Mouse (Mus musculus): Measurements from ENCODE around the gene Gm36245. TPM values are rescaled to one million over a fixed set of nuclear protein-coding genes. Genes with fewer than 3 reads are reported as not detected.
"Not testable (repeated sequence)": the region's sequence is repeated elsewhere in the genome, so short reads cannot be mapped to it uniquely, and the experiment has no call there.

Gene Gm36245
- not detected in 2 replicates for polyA plus RNA-seq (2012; ENCODE audit: insufficient read depth, insufficient read length, missing spikeins)

DNA sequence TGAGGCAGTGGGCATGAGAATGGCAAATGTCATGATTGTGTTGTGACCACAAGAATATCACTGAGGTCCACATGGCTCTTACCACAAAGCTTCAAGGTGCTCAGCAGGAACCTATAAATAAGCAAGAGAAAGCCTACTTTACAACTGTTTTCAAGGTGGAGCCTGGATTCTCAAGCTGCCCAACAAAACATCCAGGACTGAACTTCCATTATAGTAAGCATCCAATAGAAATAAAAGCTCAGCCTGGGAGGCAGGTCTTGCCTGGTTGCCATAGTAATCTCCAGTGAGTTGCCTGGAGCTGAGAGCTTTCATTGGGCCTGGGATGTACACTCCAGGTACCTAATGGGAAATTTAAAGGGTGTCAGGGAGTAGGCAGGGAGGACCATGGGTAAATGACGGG, at the start of gene Gm36245:
Gm36245 (plus strand) TSS at position 301 of the 400 bp plus-strand sequence.
- H3K27ac ChIP-seq (replicated peaks; ENCODE audit: low read depth, low read length) = peak within 1 kb of the TSS; percentile 100
- H3K4me3 ChIP-seq (ENCODE audit: insufficient read depth, low read depth, low read length) = no peak within 1 kb of the TSS
- peaks cover 26% of the 10 kb centered on the region for H3K4me1 ChIP-seq (ENCODE audit: control insufficient read depth, insufficient read depth, insufficient read length, low read length)

- no peak within 1 kb of the TSS for H3K4me3 ChIP-seq (ENCODE audit: insufficient read depth, low read depth, low read length)
Measured at GRCm38 (mm10) chr15:77561792-77562191, 37.3 kb upstream of the Gm36245 start, which contains the start of gene 1700025B11Rik. Gene 1700025B11Rik (minus strand): TSS chr15:77561892.

DNA sequence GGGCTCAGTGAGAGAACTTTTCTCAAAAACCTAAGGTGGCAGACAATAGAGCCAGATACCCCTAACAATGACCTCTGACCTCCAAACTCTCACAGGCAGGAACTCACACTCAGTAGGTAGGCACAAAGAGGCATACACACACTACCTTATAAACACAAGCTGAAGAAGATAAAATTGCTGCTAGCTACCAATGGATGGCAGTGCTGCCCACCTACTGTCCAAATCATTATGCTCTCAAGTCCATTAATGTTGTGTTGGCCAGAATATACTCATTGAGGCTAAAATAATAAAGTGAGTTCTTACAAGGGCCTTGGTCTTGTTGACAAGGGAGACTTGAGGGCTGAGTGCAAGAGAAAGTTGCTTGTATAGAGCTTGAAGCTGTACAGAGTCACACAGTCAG, 35.8 kb upstream of the Gm36245 start:
- peaks cover 3% of the 10 kb centered on the region; the same call in 1 of the 2 replicates for H3K4me1 ChIP-seq (ENCODE audit: control insufficient read depth, insufficient read depth, insufficient read length, low read length)
- H3K27ac ChIP-seq (replicated peaks; ENCODE audit: low read depth, low read length) = no peak overlapping the region
- H3K4me3 ChIP-seq (ENCODE audit: insufficient read depth, low read depth, low read length) = no peak overlapping the region

More at GRCm38 (mm10) chr15:77561792-77562191, 37.3 kb upstream of the Gm36245 start, which contains the start of gene 1700025B11Rik:
- Histone ChIP-seq H3K4me1 (ENCODE audit: control insufficient read depth, insufficient read depth, insufficient read length, low read length) (peaks cover 3% of the 10 kb centered on the region; the same call in 1 of the 2 replicates), H3K27ac (replicated peaks; ENCODE audit: low read depth, low read length) (no peak within 1 kb of the TSS)

DNA sequence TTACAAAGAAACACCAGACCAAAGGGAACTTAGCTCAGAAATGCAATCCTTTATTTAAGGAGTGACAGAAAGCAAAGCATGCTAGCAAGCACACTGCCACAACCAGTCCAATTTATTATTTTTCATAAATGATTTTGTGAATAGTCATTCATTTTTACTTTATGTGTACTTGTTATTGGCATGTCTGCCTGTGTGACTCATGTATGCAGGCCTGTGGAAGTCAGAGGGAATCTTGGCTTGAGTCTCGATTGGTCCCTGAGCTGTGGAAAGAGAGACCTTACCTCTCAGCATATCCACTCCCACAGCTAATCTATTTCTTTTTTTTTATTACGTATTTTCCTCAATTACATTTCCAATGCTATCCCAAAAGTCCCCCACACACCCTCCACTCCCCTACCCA, 20.3 kb upstream of the Gm36245 start:
- Histone ChIP-seq H3K4me1 (ENCODE audit: control insufficient read depth, insufficient read depth, insufficient read length, low read length) (peaks cover 6% of the 10 kb centered on the region; the same call in 1 of the 2 replicates), H3K4me3 (ENCODE audit: insufficient read depth, low read depth, low read length) (no peak overlapping the region), H3K27ac (replicated peaks; ENCODE audit: low read depth, low read length) (no peak overlapping the region)

GRCm38 (mm10) chr15:77579311-77579710, 19.7 kb upstream of the Gm36245 start:
- Histone ChIP-seq H3K4me3 (ENCODE audit: insufficient read depth, low read depth, low read length) (no peak overlapping the region), H3K27ac (replicated peaks; ENCODE audit: low read depth, low read length) (no peak overlapping the region), H3K4me1 (ENCODE audit: control insufficient read depth, insufficient read depth, insufficient read length, low read length) (peaks cover 6% of the 10 kb centered on the region; the same call in 1 of the 2 replicates)

- Histone ChIP-seq H3K4me1 (ENCODE audit: control insufficient read depth, insufficient read depth, insufficient read length, low read length) (peaks cover 9% of the 10 kb centered on the region; the same call in 1 of the 2 replicates), H3K4me3 (ENCODE audit: insufficient read depth, low read depth, low read length) (no peak overlapping the region), H3K27ac (replicated peaks; ENCODE audit: low read depth, low read length) (peak overlapping the region; percentile 90)
Measured at GRCm38 (mm10) chr15:77581681-77582080, 17.4 kb upstream of the Gm36245 start.

GRCm38 (mm10) chr15:77587026-77587425, 12.0 kb upstream of the Gm36245 start:
- H3K4me1 ChIP-seq (ENCODE audit: control insufficient read depth, insufficient read depth, insufficient read length, low read length) = peaks cover 36% of the 10 kb centered on the region

DNA sequence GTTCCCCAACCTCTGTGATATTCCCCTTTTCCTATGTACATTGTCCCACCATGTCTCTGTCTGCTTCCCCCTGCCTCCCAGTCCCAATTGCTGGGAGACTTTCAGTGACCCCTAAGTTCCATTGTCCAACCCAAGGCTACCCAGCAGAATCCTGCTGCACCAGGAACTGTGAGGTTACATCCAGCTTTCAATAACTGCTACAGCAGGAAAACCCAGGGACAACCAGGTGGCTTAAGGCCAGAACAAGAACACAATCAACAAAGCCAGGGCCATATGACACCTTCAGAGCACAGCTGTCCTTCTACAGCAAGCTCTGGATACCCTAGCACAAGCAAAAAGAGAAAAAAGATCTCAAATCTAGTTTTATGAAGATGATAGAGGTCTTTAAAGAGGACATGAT, 10.1 kb upstream of the Gm36245 start:
- Histone ChIP-seq H3K4me1 (ENCODE audit: control insufficient read depth, insufficient read depth, insufficient read length, low read length) (peaks cover 43% of the 10 kb centered on the region), H3K27ac (replicated peaks; ENCODE audit: low read depth, low read length) (peak overlapping the region; percentile 79), H3K4me3 (ENCODE audit: insufficient read depth, low read depth, low read length) (no peak overlapping the region)

More at GRCm38 (mm10) chr15:77587026-77587425, 12.0 kb upstream of the Gm36245 start:
- Histone ChIP-seq H3K27ac (replicated peaks; ENCODE audit: low read depth, low read length) (peak overlapping the region; percentile 51), H3K4me3 (ENCODE audit: insufficient read depth, low read depth, low read length) (no peak overlapping the region)

DNA sequence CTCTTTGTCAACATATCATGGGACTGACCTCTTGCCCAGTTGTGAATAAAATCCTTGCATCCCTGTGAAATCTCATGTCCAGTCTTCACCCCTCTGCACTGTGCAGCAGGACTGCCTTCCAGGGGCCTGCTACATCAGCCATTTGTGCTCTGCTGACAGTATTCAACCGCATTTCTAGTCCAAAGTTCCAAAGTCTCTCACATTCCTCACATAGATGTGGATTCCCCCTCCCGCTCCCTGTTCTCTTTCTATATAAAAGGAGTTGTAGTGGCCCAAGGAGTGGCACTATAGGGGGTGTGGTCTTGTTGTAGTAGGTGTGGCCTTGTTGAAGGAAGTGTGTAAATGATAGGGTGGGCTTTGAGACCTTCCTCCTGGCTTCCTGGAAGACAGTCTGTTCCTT, 8.2 kb upstream of the Gm36245 start:
- H3K4me3 ChIP-seq (ENCODE audit: insufficient read depth, low read depth, low read length) = no peak overlapping the region
- H3K27ac ChIP-seq (replicated peaks; ENCODE audit: low read depth, low read length) = peak overlapping the region; percentile 81
- peaks cover 46% of the 10 kb centered on the region for H3K4me1 ChIP-seq (ENCODE audit: control insufficient read depth, insufficient read depth, insufficient read length, low read length)

- Histone ChIP-seq H3K4me3 (ENCODE audit: insufficient read depth, low read depth, low read length) (peak overlapping the region; percentile 0; the same call in 1 of the 2 replicates), H3K4me1 (ENCODE audit: control insufficient read depth, insufficient read depth, insufficient read length, low read length) (peaks cover 49% of the 10 kb centered on the region), H3K27ac (replicated peaks; ENCODE audit: low read depth, low read length) (peak overlapping the region; percentile 99)
Measured at GRCm38 (mm10) chr15:77593557-77593956, 5.5 kb upstream of the Gm36245 start.

- Histone ChIP-seq H3K4me1 (ENCODE audit: control insufficient read depth, insufficient read depth, insufficient read length, low read length) (peaks cover 41% of the 10 kb centered on the region), H3K27ac (replicated peaks; ENCODE audit: low read depth, low read length) (peak within 1 kb of the TSS; percentile 99), H3K4me3 (ENCODE audit: insufficient read depth, low read depth, low read length) (peak within 1 kb of the TSS; percentile 26)
Measured at GRCm38 (mm10) chr15:77595961-77596360, 3.1 kb upstream of the Gm36245 start, which contains the start of gene Apol10b. Gene Apol10b (minus strand): TSS chr15:77596125.

- Histone ChIP-seq H3K4me3 (ENCODE audit: insufficient read depth, low read depth, low read length) (no peak overlapping the region), H3K27ac (replicated peaks; ENCODE audit: low read depth, low read length) (peak overlapping the region; percentile 100), H3K4me1 (ENCODE audit: control insufficient read depth, insufficient read depth, insufficient read length, low read length) (peaks cover 29% of the 10 kb centered on the region)
Measured at GRCm38 (mm10) chr15:77598429-77598828, 629 bp upstream of the Gm36245 start.

- Histone ChIP-seq H3K4me3 (ENCODE audit: insufficient read depth, low read depth, low read length) (no peak overlapping the region), H3K4me1 (ENCODE audit: control insufficient read depth, insufficient read depth, insufficient read length, low read length) (0 out of 2 replicates have a peak, but pooled peaks cover 5% of the 10 kb centered on the region)
Measured at GRCm38 (mm10) chr15:77606069-77606468, 7.0 kb downstream of the Gm36245 start.

GRCm38 (mm10) chr15:77624710-77625109, 25.7 kb downstream of the Gm36245 start:
- Histone ChIP-seq H3K27ac (replicated peaks; ENCODE audit: low read depth, low read length) (peak overlapping the region; percentile 12; the same call in 1 of the 2 replicates), H3K4me1 (ENCODE audit: control insufficient read depth, insufficient read depth, insufficient read length, low read length) (peaks cover 7% of the 10 kb centered on the region; the same call in 1 of the 2 replicates), H3K4me3 (ENCODE audit: insufficient read depth, low read depth, low read length) (no peak overlapping the region)

More at GRCm38 (mm10) chr15:77606069-77606468, 7.0 kb downstream of the Gm36245 start:
- peak overlapping the region; percentile 88 for H3K27ac ChIP-seq (replicated peaks; ENCODE audit: low read depth, low read length)

DNA sequence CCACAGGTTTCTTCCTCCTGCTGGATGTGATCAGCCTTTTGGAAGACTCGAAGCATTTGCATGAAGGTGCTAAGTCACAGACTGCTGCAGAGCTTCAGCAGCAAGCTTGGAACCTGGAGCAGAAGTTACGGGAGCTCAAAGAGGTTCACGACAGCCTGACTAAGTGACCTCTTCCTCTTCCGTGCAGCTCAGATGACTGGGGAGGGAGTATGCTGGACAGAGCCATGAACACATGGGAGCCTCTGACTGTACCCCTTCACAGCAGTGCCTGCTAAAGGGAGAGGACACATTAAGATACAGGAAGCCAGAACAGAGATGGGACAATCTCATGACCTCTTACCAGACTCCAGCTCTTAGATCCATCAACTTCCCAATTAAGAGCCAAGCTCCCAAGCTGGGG, 27.4 kb downstream of the Gm36245 start:
- H3K27ac ChIP-seq (replicated peaks; ENCODE audit: low read depth, low read length); H3K4me3 ChIP-seq (ENCODE audit: insufficient read depth, low read depth, low read length); H3K4me1 ChIP-seq (ENCODE audit: control insufficient read depth, insufficient read depth, insufficient read length, low read length): not testable (repeated sequence)

DNA sequence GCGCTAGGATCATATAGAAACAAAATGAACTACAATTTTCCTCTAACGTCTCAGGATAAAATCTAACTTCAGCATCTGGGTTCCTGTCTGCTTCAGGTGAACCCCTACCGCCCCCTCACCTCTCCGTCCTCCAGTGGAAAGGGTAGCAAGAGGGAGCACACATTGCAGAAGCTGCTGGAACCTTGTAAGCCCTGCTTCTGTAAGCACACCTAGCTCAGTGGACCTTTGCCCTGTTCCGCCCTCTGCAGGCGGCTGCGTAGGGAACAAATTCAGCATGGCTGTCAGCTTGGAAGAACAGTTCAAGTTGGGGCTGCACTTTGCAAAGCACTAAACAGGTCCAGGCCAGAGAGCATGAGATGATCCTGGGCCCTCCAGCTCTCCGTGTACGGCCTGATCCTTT, 29.6 kb downstream of the Gm36245 start:
- not testable (repeated sequence) for H3K4me3 ChIP-seq (ENCODE audit: insufficient read depth, low read depth, low read length); H3K27ac ChIP-seq (replicated peaks; ENCODE audit: low read depth, low read length); H3K4me1 ChIP-seq (ENCODE audit: control insufficient read depth, insufficient read depth, insufficient read length, low read length)

All from brown adipose tissue, adult 24 weeks (tissue).